Mouse (Mus musculus) frontal cortex, postnatal 36 days (tissue): Measurements from ENCODE around the gene Cpxm2.

Experiments
- DNase-seq, 2 experiments: peaks; one replicate each; pipeline ENCODE4 v3.0.0; 2022; ENCODE audit warnings: low spot score in 2 of 2

Cpxm2 gene

GRCm38 (mm10) chr7:132145227-132145800 is 9.2 kb downstream of the Cpxm2 start:
- peak in 1 of 2 experiments; percentile 12 for DNase-seq

- no peak for DNase-seq
Observed at GRCm38 (mm10) chr7:132128687-132129086, 25.9 kb downstream of the Cpxm2 start.

GRCm38 (mm10) chr7:132124948-132125347 is 29.6 kb downstream of the Cpxm2 start:
- DNase-seq, result peak; percentile 17 to 27

- no peak for DNase-seq
Observed at GRCm38 (mm10) chr7:132123211-132123610, 31.3 kb downstream of the Cpxm2 start.

GRCm38 (mm10) chr7:132119817-132120216 is 34.7 kb downstream of the Cpxm2 start:
- DNase-seq, result no peak

GRCm38 (mm10) chr7:132111770-132112169 is 42.8 kb downstream of the Cpxm2 start:
- no peak for DNase-seq

- no peak for DNase-seq
Observed at GRCm38 (mm10) chr7:132110308-132110707, 44.2 kb downstream of the Cpxm2 start.

GRCm38 (mm10) chr7:132106891-132107290 is 47.6 kb downstream of the Cpxm2 start:
- DNase-seq, result peak in 1 of 2 experiments; percentile 32

GRCm38 (mm10) chr7:132105326-132105725 is 49.2 kb downstream of the Cpxm2 start:
- no peak for DNase-seq

GRCm38 (mm10) chr7:132098441-132098840 is 56.1 kb downstream of the Cpxm2 start:
- no peak for DNase-seq

GRCm38 (mm10) chr7:132094666-132095065 is 59.9 kb downstream of the Cpxm2 start:
- DNase-seq, result no peak

- DNase-seq, result no peak
Observed at GRCm38 (mm10) chr7:132091551-132091950, 63.0 kb downstream of the Cpxm2 start.

GRCm38 (mm10) chr7:132088606-132089005 is 65.9 kb downstream of the Cpxm2 start:
- DNase-seq, result peak in 1 of 2 experiments; percentile 40

- peak in 1 of 2 experiments; percentile 37 for DNase-seq
Observed at GRCm38 (mm10) chr7:132088181-132088580, 66.4 kb downstream of the Cpxm2 start.

GRCm38 (mm10) chr7:132075825-132076224 is 78.7 kb downstream of the Cpxm2 start:
- DNase-seq, result no peak

- DNase-seq, result peak in 1 of 2 experiments; percentile 26
Observed at GRCm38 (mm10) chr7:132074503-132074902, 80.0 kb downstream of the Cpxm2 start.

- no peak for DNase-seq
Observed at GRCm38 (mm10) chr7:132070877-132071625, 83.5 kb downstream of the Cpxm2 start.

GRCm38 (mm10) chr7:132067951-132068350 is 86.6 kb downstream of the Cpxm2 start:
- peak; percentile 65 to 77 for DNase-seq

GRCm38 (mm10) chr7:132067511-132067910 is 87.0 kb downstream of the Cpxm2 start:
- no peak for DNase-seq

GRCm38 (mm10) chr7:132060116-132060515 is 94.4 kb downstream of the Cpxm2 start:
- DNase-seq, result no peak

GRCm38 (mm10) chr7:132056565-132056964 is 98.0 kb downstream of the Cpxm2 start:
- DNase-seq, result no peak

- no peak for DNase-seq
Observed at GRCm38 (mm10) chr7:132046662-132047061, 107.9 kb downstream of the Cpxm2 start.

- no peak for DNase-seq
Observed at GRCm38 (mm10) chr7:132031940-132032531, 122.5 kb downstream of the Cpxm2 start.
